Mouse (Mus musculus): Measurements from ENCODE around the gene Txn2.

GRCm38 (mm10) chr15:77915287-77915686 is 13.5 kb downstream of the Txn2 start:
- TF ChIP-seq POLR2A (IDR thresholded peaks at IDR 0.05; ENCODE audit: borderline replicate concordance, extremely low read depth, low read depth, low read length) = no peak
- no peak for TF ChIP-seq CTCF (IDR thresholded peaks at IDR 0.05; ENCODE audit: insufficient read depth, low read length)

All from lung, adult 2 months (tissue).